Mouse (Mus musculus) thymus, postnatal 10 days (tissue): Measurements from ENCODE around the gene Tmem214.
A peak's percentile ranks its signal among the peaks of the same experiment; 100 is the strongest.

ENCODE experiments used
- DNase-seq, 2 experiments: peaks; one replicate each; pipeline ENCODE4 v3.0.0; 2021; ENCODE audit warnings: low spot score in 2 of 2

Gene Tmem214

GRCm38 (mm10) chr5:30867712-30868111 lies at the start of gene Tmem214:
Gene Tmem214 (plus strand): TSS chr5:30868012.
- no peak for DNase-seq

- DNase-seq: no peak
These were observed 49.0 kb upstream of the Tmem214 start for GRCm38 (mm10) chr5:30818758-30819309.

GRCm38 (mm10) chr5:30822689-30823088 lies 45.1 kb upstream of the Tmem214 start:
- no peak for DNase-seq

- DNase-seq: no peak
These were observed 44.7 kb upstream of the Tmem214 start for GRCm38 (mm10) chr5:30823091-30823490.

GRCm38 (mm10) chr5:30824124-30824988 lies 43.5 kb upstream of the Tmem214 start:
- DNase-seq: no peak

GRCm38 (mm10) chr5:30825166-30825565 lies 42.6 kb upstream of the Tmem214 start:
- no peak for DNase-seq

- no peak for DNase-seq
These were observed 42.0 kb upstream of the Tmem214 start for GRCm38 (mm10) chr5:30825821-30826220.

- DNase-seq: no peak
These were observed 34.4 kb upstream of the Tmem214 start for GRCm38 (mm10) chr5:30833416-30833815.

- DNase-seq: no peak
These were observed 28.1 kb upstream of the Tmem214 start for GRCm38 (mm10) chr5:30839731-30840130.

GRCm38 (mm10) chr5:30841896-30842295 lies 25.9 kb upstream of the Tmem214 start:
- DNase-seq: no peak

GRCm38 (mm10) chr5:30849891-30850555 lies 17.8 kb upstream of the Tmem214 start:
- no peak for DNase-seq

- no peak for DNase-seq
These were observed 17.3 kb upstream of the Tmem214 start for GRCm38 (mm10) chr5:30850556-30850925.

- DNase-seq: no peak
These were observed 14.3 kb upstream of the Tmem214 start for GRCm38 (mm10) chr5:30853522-30853921.

GRCm38 (mm10) chr5:30855674-30856073 lies 12.1 kb upstream of the Tmem214 start:
- no peak for DNase-seq

GRCm38 (mm10) chr5:30856124-30856523 lies 11.7 kb upstream of the Tmem214 start:
- no peak for DNase-seq

GRCm38 (mm10) chr5:30863852-30864251 lies 4.0 kb upstream of the Tmem214 start:
- no peak for DNase-seq

- DNase-seq: no peak
These were observed 3.5 kb upstream of the Tmem214 start for GRCm38 (mm10) chr5:30864322-30864721.

- no peak for DNase-seq
These were observed 941 bp upstream of the Tmem214 start for GRCm38 (mm10) chr5:30866871-30867270.

- peak in 1 of 2 experiments; percentile 14 for DNase-seq
These were observed 1.2 kb downstream of the Tmem214 start for GRCm38 (mm10) chr5:30868981-30869380.

- DNase-seq: peak; percentile 83 to 90
These were observed 1.8 kb downstream of the Tmem214 start for GRCm38 (mm10) chr5:30869405-30870130.

- no peak for DNase-seq
These were observed 2.3 kb downstream of the Tmem214 start for GRCm38 (mm10) chr5:30870131-30870406.

GRCm38 (mm10) chr5:30872574-30872973 lies 4.8 kb downstream of the Tmem214 start:
- no peak for DNase-seq
